Mouse (Mus musculus) R1 (cell line): ENCODE data around the gene Cnr2.

Experiments
- DNase-seq: peaks from one replicate; pipeline ENCODE4 v3.0.0-alpha.2; 2018; ENCODE audit warnings: low read depth, low spot score

The Cnr2 gene

GRCm38 (mm10) chr4:135906633-135907032 lies 11.4 kb downstream of the Cnr2 start:
- DNase-seq: no peak

GRCm38 (mm10) chr4:135909326-135910066 lies 14.3 kb downstream of the Cnr2 start:
- DNase-seq: no peak

- no peak for DNase-seq
Observed at GRCm38 (mm10) chr4:135911531-135911930, 16.3 kb downstream of the Cnr2 start.

- no peak for DNase-seq
Observed at GRCm38 (mm10) chr4:135912164-135912563, 17.0 kb downstream of the Cnr2 start.

- DNase-seq: no peak
Observed at GRCm38 (mm10) chr4:135912835-135913234, 17.6 kb downstream of the Cnr2 start.

GRCm38 (mm10) chr4:135913433-135913832 lies 18.2 kb downstream of the Cnr2 start:
- DNase-seq: no peak

GRCm38 (mm10) chr4:135918635-135919279 lies 23.6 kb downstream of the Cnr2 start:
- DNase-seq: no peak

- DNase-seq: no peak
Observed at GRCm38 (mm10) chr4:135919280-135919639, 24.1 kb downstream of the Cnr2 start.

- peak; percentile 98 for DNase-seq
Observed at GRCm38 (mm10) chr4:135920304-135921241, 25.4 kb downstream of the Cnr2 start, which contains the start of gene Fuca1. Fuca1 (plus strand) TSS chr4:135920735.

- no peak for DNase-seq
Observed at GRCm38 (mm10) chr4:135921257-135922120, 26.3 kb downstream of the Cnr2 start.

GRCm38 (mm10) chr4:135922190-135922589 lies 27.0 kb downstream of the Cnr2 start:
- DNase-seq: no peak

- DNase-seq: no peak
Observed at GRCm38 (mm10) chr4:135924418-135924817, 29.2 kb downstream of the Cnr2 start.

- no peak for DNase-seq
Observed at GRCm38 (mm10) chr4:135925341-135925740, 30.1 kb downstream of the Cnr2 start.

GRCm38 (mm10) chr4:135926195-135926808 lies 31.1 kb downstream of the Cnr2 start:
- DNase-seq: peak; percentile 74

GRCm38 (mm10) chr4:135926861-135927260 lies 31.7 kb downstream of the Cnr2 start:
- DNase-seq: peak; percentile 70

GRCm38 (mm10) chr4:135928376-135928775 lies 33.2 kb downstream of the Cnr2 start:
- no peak for DNase-seq

GRCm38 (mm10) chr4:135929405-135929804 lies 34.2 kb downstream of the Cnr2 start:
- DNase-seq: no peak

- DNase-seq: no peak
Observed at GRCm38 (mm10) chr4:135929828-135930227, 34.6 kb downstream of the Cnr2 start.

- DNase-seq: no peak
Observed at GRCm38 (mm10) chr4:135930239-135930638, 35.0 kb downstream of the Cnr2 start.

GRCm38 (mm10) chr4:135931832-135932231 lies 36.6 kb downstream of the Cnr2 start:
- peak; percentile 51 for DNase-seq
